ENCODE assay signal across 20 mouse cellular contexts in the genomic region with DNA sequence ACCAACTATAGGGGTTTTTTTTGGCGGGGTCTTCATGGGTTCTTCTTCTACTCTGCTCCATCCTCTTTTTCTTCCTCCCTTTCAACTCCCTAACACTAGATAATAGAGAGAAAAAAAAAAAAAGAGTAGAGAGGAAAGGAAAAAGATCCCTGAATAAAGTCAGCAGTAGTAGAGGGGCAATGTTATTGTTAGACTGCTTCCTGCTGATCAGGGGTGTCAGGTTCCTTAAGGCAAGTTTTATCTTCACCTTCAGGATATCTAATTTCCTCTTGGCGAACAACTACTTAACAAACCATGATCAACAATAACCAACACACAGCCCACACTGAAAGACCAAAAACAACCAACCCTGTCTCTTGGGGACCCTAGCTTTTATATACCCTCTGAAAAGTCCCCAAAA. TPM values are rescaled to one million over a fixed set of nuclear protein-coding genes. Genes with fewer than 3 reads are reported as not detected.
DNase-seq lines count a peak whose midpoint lies in the region; ATAC-seq and TF ChIP-seq lines count a peak whose summit lies in the region.
"Had no signal": no experiment of that assay in that cellular context is flagged by ENCODE, and none has a peak within 500 bp of the region (broad histone marks: within the 10 kb centered on the region; RNA-seq: fewer than 3 reads in every experiment).

No protein-coding gene starts in this region.

- peak overlapping the region; percentile 13; the same call in 1 of the 2 replicates for H3K27ac ChIP-seq in gastrocnemius, adult 2 months
- H3K27ac ChIP-seq in heart, embryonic 13.5 days (replicated peaks): 0 out of 2 replicates have a peak overlapping the region, but pooled peaks have one; percentile 24
- no peak overlapping the region for H3K27ac ChIP-seq in midbrain, postnatal 0 days (ENCODE audit: low read depth, low read length)
- H3K27ac ChIP-seq: embryonic facial prominence, embryonic 10.5 days; embryonic facial prominence, embryonic 12.5 days; forebrain, embryonic 13.5 days; forebrain, embryonic 15.5 days had no signal

- intact Hi-C loops in gastrocnemius, adult 2 months (cut with DNase I): no loop called here
- intact Hi-C loops in gastrocnemius, postnatal 36 days (cut with DNase I): no loop called here

- H3K4me2 ChIP-seq in heart, embryonic 13.5 days: no peak overlapping the region
- H3K4me2 ChIP-seq in midbrain, postnatal 0 days (ENCODE audit: low read depth, low read length, poor library complexity, severe bottlenecking): no peak overlapping the region
- H3K4me2 ChIP-seq: embryonic facial prominence, embryonic 12.5 days; forebrain, embryonic 13.5 days; forebrain, embryonic 15.5 days had no signal

- 0 out of 2 replicates have a peak, but pooled peaks cover 2% of the 10 kb centered on the region for H3K36me3 ChIP-seq in heart, embryonic 13.5 days
- no peaks in the 10 kb centered on the region for H3K36me3 ChIP-seq in midbrain, postnatal 0 days (ENCODE audit: insufficient read depth, low read length)
- H3K36me3 ChIP-seq: embryonic facial prominence, embryonic 12.5 days; forebrain, embryonic 15.5 days had no signal

- no peak overlapping the region for H3K9ac ChIP-seq in heart, embryonic 13.5 days
- H3K9ac ChIP-seq in midbrain, postnatal 0 days (replicated peaks; ENCODE audit: low read length, poor library complexity, severe bottlenecking): no peak overlapping the region
- H3K9ac ChIP-seq: embryonic facial prominence, embryonic 12.5 days; forebrain, embryonic 13.5 days; forebrain, embryonic 15.5 days had no signal

- H3K4me1 ChIP-seq in heart, embryonic 13.5 days: peaks cover 15% of the 10 kb centered on the region
- no peaks in the 10 kb centered on the region for H3K4me1 ChIP-seq in midbrain, postnatal 0 days (ENCODE audit: insufficient read depth, low read length)
- H3K4me1 ChIP-seq: embryonic facial prominence, embryonic 10.5 days; embryonic facial prominence, embryonic 12.5 days; forebrain, embryonic 13.5 days; forebrain, embryonic 15.5 days had no signal

- no peaks in the 10 kb centered on the region for H3K27me3 ChIP-seq in heart, embryonic 13.5 days (replicated peaks)
- no peaks in the 10 kb centered on the region for H3K27me3 ChIP-seq in midbrain, postnatal 0 days (ENCODE audit: insufficient read depth, low read length)
- H3K27me3 ChIP-seq: embryonic facial prominence, embryonic 12.5 days; forebrain, embryonic 13.5 days; forebrain, embryonic 15.5 days had no signal

- ATAC-seq in heart, embryonic 13.5 days (ENCODE audit: extremely low read depth, insufficient number of reproducible peaks, low FRiP score, low TSS enrichment): no peak
- no peak for ATAC-seq in midbrain, postnatal 0 days (ENCODE audit: low FRiP score)
- ATAC-seq: forebrain, embryonic 13.5 days; forebrain, embryonic 15.5 days had no signal

- WGBS in heart, embryonic 13.5 days: 61% methylated on average over 2 of the region's 2 CpGs
- 73% methylated on average over 2 of the region's 2 CpGs for WGBS in midbrain, postnatal 0 days

- H3K4me3 ChIP-seq in gastrocnemius, adult 2 months: no peak overlapping the region
- no peak overlapping the region for H3K4me3 ChIP-seq in heart, embryonic 13.5 days
- H3K4me3 ChIP-seq in midbrain, postnatal 0 days (ENCODE audit: low read depth, low read length): no peak overlapping the region
- H3K4me3 ChIP-seq: embryonic facial prominence, embryonic 10.5 days; embryonic facial prominence, embryonic 12.5 days; forebrain, embryonic 13.5 days; forebrain, embryonic 15.5 days had no signal

- TF ChIP-seq CTCF in gastrocnemius, adult 2 months (IDR thresholded peaks at IDR 0.05): no peak
- no peak for TF ChIP-seq CTCF in midbrain, postnatal 0 days (IDR thresholded peaks at IDR 0.05)

- DNase-seq in gastrocnemius, adult 2 months: no peak
- no peak for DNase-seq in gastrocnemius, postnatal 36 days
- no peak for DNase-seq in heart, adult 9 months (ENCODE audit: low spot score in 2 of 2)
- DNase-seq in 416B (ENCODE audit: low read depth) (peak; percentile 66), MEL-GATA-1-ER (ENCODE audit: extremely low read depth, low read depth) (peak; percentile 20)
- no peak for DNase-seq in midbrain, postnatal 0 days (ENCODE audit: low spot score)
- DNase-seq in adrenal gland, adult (ENCODE audit: inconsistent age in 2 of 2, low spot score in 1 of 2): no peak
- DNase-seq: adrenal gland, adult 8-10 months; adrenal gland, postnatal 14 days; adrenal gland, postnatal 36 days; cerebellum, adult 11-12 months; cerebellum, adult 2 months; cerebellum, adult 9-10 months; cerebellum, postnatal 10 days; cerebellum, postnatal 25 days had no signal

- H3K9me3 ChIP-seq in heart, embryonic 13.5 days: no peaks in the 10 kb centered on the region
- H3K9me3 ChIP-seq in midbrain, postnatal 0 days (ENCODE audit: low read length): no peaks in the 10 kb centered on the region
- H3K9me3 ChIP-seq: embryonic facial prominence, embryonic 10.5 days; embryonic facial prominence, embryonic 12.5 days; forebrain, embryonic 13.5 days had no signal

RNA-seq across cellular contexts. Expression of gene Peli1, which starts 31.3 kb away (rescaled TPM):
- total RNA-seq in gastrocnemius, adult 2 months (2021): 10 to 100 TPM; 12.0 to 12.1 TPM
- 10 to 100 TPM; 11.0 to 11.4 TPM for total RNA-seq in gastrocnemius, postnatal 36 days (2021)
- polyA plus RNA-seq in heart, embryonic 13.5 days (2015; fragmentation: Nextera tagmentation; extraction: Ambion mirVana): 21.1 and 21.6 TPM in 2 replicates
- 37.3 and 44.8 TPM in 2 replicates for total RNA-seq in midbrain, postnatal 0 days (2014; rRNA removed)
- 35.1 and 37.7 TPM in 2 replicates for polyA plus RNA-seq in midbrain, postnatal 0 days (2015; fragmentation: Nextera tagmentation; extraction: Ambion mirVana)

Comparison
In these comparisons a context has a peak if more than half of its experiments do, and no peak if none do; other contexts are left out.
1. DNase-seq: peak in 416B (single experiment) and MEL-GATA-1-ER (single experiment); none in gastrocnemius, adult 2 months (single experiment), gastrocnemius, postnatal 36 days (0 of 2), heart, adult 9 months (0 of 2), midbrain, postnatal 0 days (single experiment) and adrenal gland, adult (0 of 2).